Mouse (Mus musculus) olfactory bulb, adult 2 months (tissue): ENCODE results near the gene Nxnl1.

Experiments used
- CTCF ChIP-seq: fragments of 200-500 bp; IDR thresholded peaks from 2 replicates; pipeline ENCODE4 v1.5.1; 2012; ENCODE audit warnings: low read depth, mild to moderate bottlenecking, low read length, moderate library complexity; ENCODE audit not compliant: insufficient read depth
- POLR2A ChIP-seq: fragments of 200-500 bp; IDR thresholded peaks from 2 replicates; pipeline ENCODE4 v1.6.1; 2012; ENCODE audit warnings: mild to moderate bottlenecking, low read depth, low read length, moderate library complexity; ENCODE audit not compliant: insufficient read depth

GRCm38 (mm10) chr8:71525226-71526050 is 41.0 kb downstream of the Nxnl1 start, which contains the start of gene Ccdc194:
- TF ChIP-seq CTCF (no peak), POLR2A (no peak)
